Mouse (Mus musculus) neural tube, embryonic 12.5 days (tissue): ENCODE data around the gene Myh6. TPM values are rescaled to one million over a fixed set of nuclear protein-coding genes. Genes with fewer than 3 reads are reported as not detected.
"Not testable (repeated sequence)": the region's sequence is repeated elsewhere in the genome, so short reads cannot be mapped to it uniquely, and the experiment has no call there.

Experiments used
- ATAC-seq: fragments of 200-750 bp; cut with Nextera tagmentation; 2 replicates; pipeline ENCODE4 v1.8.0; 2017; ENCODE audit warnings: low read depth, mild to moderate bottlenecking, moderate TSS enrichment, moderate library complexity; ENCODE audit not compliant: low FRiP score
- H3K27ac ChIP-seq: fragments of 300-500 bp; sonication (generic); 2 replicates; pipeline ENCODE4 v1.5.1; 2016
- H3K27me3 ChIP-seq: fragments of 300-500 bp; sonication (generic); replicated peaks from 2 replicates; pipeline ENCODE4 v1.6.1; 2016; ENCODE audit warnings: mild to moderate bottlenecking
- H3K36me3 ChIP-seq: fragments of 300-500 bp; sonication (generic); 2 replicates; pipeline ENCODE4 v1.6.1; 2016; ENCODE audit warnings: mild to moderate bottlenecking
- H3K4me1 ChIP-seq: fragments of 300-500 bp; sonication (generic); 2 replicates; pipeline ENCODE4 v1.6.1; 2016
- H3K4me2 ChIP-seq: fragments of 300-500 bp; sonication (generic); replicated peaks from 2 replicates; pipeline ENCODE4 v1.6.1; 2016; ENCODE audit warnings: mild to moderate bottlenecking
- H3K4me3 ChIP-seq: fragments of 300-500 bp; sonication (generic); 2 replicates; pipeline ENCODE4 v1.5.1; 2016
- H3K9ac ChIP-seq: fragments of 300-500 bp; sonication (generic); 2 replicates; pipeline ENCODE4 v1.6.1; 2016; ENCODE audit warnings: mild to moderate bottlenecking
- H3K9me3 ChIP-seq: fragments of 300-500 bp; sonication (generic); 2 replicates; pipeline ENCODE4 v1.6.1; 2016; ENCODE audit warnings: mild to moderate bottlenecking
- WGBS: fragments of 180-500 bp; shearing (Covaris S2); methylation state at CpG from one replicate; pipeline ENCODE4 v1.1.7; 2016; 5-methylcytosine and 5-hydroxymethylcytosine counted together
- polyA plus RNA-seq: library from polyadenylated mRNA; unstranded; fragments of >200 nt; fragmentation: Nextera tagmentation; extraction: Ambion mirVana; gene quantifications from 2 replicates; pipeline ENCODE4 v1.2.1, GENCODE M21; 2016

Gene Myh6
- polyA plus RNA-seq, 1 experiment from 2014 or later: 2.9 TPM

DNA sequence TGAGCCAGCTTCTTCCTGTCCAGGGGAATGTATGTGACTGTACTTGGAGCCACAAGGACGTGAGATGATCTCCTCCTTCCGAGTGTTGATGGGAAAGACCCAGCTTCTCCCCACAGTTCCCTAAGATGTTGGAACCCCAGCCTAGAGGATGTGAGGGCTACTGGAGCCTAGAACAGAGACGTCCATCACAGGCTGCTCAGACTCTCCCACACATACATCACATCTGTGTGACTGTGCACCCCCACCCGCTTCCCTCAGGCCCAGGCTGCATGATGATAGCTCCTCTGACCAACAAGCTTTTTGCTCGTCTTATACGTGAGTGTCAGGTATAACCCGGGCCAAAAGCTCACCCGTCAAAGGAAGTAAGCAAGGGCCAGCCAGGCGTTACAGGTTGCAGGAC is 17.9 kb downstream of the Myh6 start:
- Histone ChIP-seq H3K4me2 (no peak overlapping the region), H3K4me3 (no peak overlapping the region), H3K4me1 (no peaks in the 10 kb centered on the region), H3K27me3 (no peaks in the 10 kb centered on the region; the same call in 1 of the 2 replicates), H3K9me3 (no peaks in the 10 kb centered on the region), H3K27ac (no peak overlapping the region), H3K36me3 (no peaks in the 10 kb centered on the region), H3K9ac (no peak overlapping the region)
- no peak for ATAC-seq
- WGBS: 88% methylated on average over 9 of the region's 9 CpGs

DNA sequence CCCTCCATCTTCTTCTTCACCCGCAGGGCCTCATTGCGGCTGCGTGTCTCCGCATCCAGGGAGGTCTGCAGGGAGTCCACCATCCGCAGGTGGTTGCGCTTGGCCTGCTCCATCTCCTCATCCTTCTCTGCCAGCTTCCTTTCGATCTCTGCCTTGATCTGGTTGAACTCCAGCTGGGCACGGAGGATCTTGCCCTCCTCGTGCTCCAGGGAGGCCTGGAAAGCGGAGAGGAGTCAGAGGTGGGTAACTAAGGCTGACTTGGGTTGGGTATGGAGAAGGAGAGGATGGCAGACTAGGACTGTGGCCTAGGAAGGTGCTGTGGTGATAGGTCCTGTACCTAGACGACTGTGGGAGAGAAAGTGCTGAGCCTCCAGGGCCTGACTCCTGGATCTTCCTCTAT is 19.7 kb downstream of the Myh6 start:
- not testable (repeated sequence) for H3K36me3 ChIP-seq, ATAC-seq, H3K27me3 ChIP-seq, H3K9ac ChIP-seq, H3K4me2 ChIP-seq, H3K4me3 ChIP-seq, H3K27ac ChIP-seq, H3K9me3 ChIP-seq, H3K4me1 ChIP-seq
- 90% methylated on average over 11 of the region's 11 CpGs for WGBS

- ATAC-seq: no peak
- H3K36me3 ChIP-seq: no peaks in the 10 kb centered on the region
- H3K9me3 ChIP-seq: no peaks in the 10 kb centered on the region
- no peaks in the 10 kb centered on the region; the same call in 1 of the 2 replicates for H3K27me3 ChIP-seq
- WGBS: 85% methylated on average over 19 of the region's 19 CpGs
- H3K27ac ChIP-seq: no peak overlapping the region
- no peak overlapping the region for H3K9ac ChIP-seq
- no peak overlapping the region for H3K4me3 ChIP-seq
- no peaks in the 10 kb centered on the region for H3K4me1 ChIP-seq
- no peak overlapping the region for H3K4me2 ChIP-seq
These were observed 20.6 kb downstream of the Myh6 start for GRCm38 (mm10) chr14:54945975-54946704.

DNA sequence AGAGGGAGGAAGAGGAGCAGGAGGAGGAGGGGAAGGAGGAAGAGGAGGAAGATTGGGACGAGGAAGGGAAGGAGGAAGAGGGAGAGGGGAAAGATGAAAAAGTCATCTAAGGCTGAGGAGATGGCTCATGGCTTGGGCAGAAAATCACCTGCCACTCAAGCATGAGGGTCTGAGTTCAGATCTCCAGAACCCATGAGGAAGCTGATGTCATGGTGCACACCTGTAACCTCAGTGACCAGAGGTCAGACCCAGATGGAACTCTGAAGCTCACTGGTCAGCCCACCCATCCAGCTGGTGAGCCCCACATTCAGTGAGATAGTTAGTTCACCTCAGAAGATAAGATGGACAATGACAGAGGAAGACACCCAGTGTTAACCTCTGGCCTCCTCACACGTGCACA is 21.8 kb downstream of the Myh6 start:
- H3K4me2 ChIP-seq: no peak overlapping the region
- no peak overlapping the region for H3K4me3 ChIP-seq
- H3K36me3 ChIP-seq: no peaks in the 10 kb centered on the region
- no peak for ATAC-seq
- H3K4me1 ChIP-seq: no peaks in the 10 kb centered on the region
- H3K27ac ChIP-seq: no peak overlapping the region
- H3K9ac ChIP-seq: no peak overlapping the region
- WGBS: 75% methylated on average over 2 of the region's 2 CpGs
- no peaks in the 10 kb centered on the region; the same call in 1 of the 2 replicates for H3K27me3 ChIP-seq
- H3K9me3 ChIP-seq: no peaks in the 10 kb centered on the region

DNA sequence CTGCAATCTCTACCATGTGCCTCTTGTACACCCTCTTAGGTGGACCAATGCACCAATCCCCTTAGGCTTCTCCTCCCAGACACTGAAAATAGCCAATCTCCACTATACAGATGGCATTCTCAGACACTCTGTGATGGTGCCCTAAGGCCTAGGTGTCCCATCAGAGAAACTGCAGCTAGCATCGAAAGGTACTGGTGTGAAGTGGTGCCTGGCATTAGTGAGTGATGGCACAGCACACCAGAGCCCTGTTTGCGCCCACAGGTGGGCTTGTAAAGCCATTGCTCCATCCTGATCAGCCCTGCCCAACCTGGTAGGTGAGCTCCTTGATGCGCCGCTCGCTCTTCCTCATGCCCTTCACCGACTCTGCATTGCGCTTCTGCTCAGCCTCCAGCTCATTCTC is 22.8 kb downstream of the Myh6 start:
- Histone ChIP-seq H3K4me2 (no peak overlapping the region), H3K4me3 (no peak overlapping the region), H3K27me3 (no peaks in the 10 kb centered on the region), H3K27ac (no peak overlapping the region), H3K4me1 (no peaks in the 10 kb centered on the region), H3K9ac (no peak overlapping the region), H3K9me3 (no peaks in the 10 kb centered on the region), H3K36me3 (no peaks in the 10 kb centered on the region)
- no peak for ATAC-seq
- 90% methylated on average over 7 of the region's 7 CpGs for WGBS

GRCm38 (mm10) chr14:54942479-54942878 is 24.2 kb downstream of the Myh6 start:
- 89% methylated on average over 8 of the region's 8 CpGs for WGBS
- no peak overlapping the region for H3K9ac ChIP-seq
- no peak overlapping the region for H3K4me3 ChIP-seq
- H3K27me3 ChIP-seq: no peaks in the 10 kb centered on the region
- H3K36me3 ChIP-seq: no peaks in the 10 kb centered on the region
- no peak overlapping the region for H3K4me2 ChIP-seq
- no peaks in the 10 kb centered on the region for H3K9me3 ChIP-seq
- no peak for ATAC-seq
- H3K4me1 ChIP-seq: no peaks in the 10 kb centered on the region
- no peak overlapping the region for H3K27ac ChIP-seq

GRCm38 (mm10) chr14:54941024-54941978 is 25.4 kb downstream of the Myh6 start:
- H3K4me2 ChIP-seq: no peak overlapping the region
- no peak overlapping the region for H3K4me3 ChIP-seq
- no peak overlapping the region for H3K9ac ChIP-seq
- no peaks in the 10 kb centered on the region for H3K9me3 ChIP-seq
- H3K4me1 ChIP-seq: peaks cover 4% of the 10 kb centered on the region
- H3K36me3 ChIP-seq: no peaks in the 10 kb centered on the region
- WGBS: 69% methylated on average over 13 of the region's 13 CpGs
- no peak overlapping the region for H3K27ac ChIP-seq
- H3K27me3 ChIP-seq: no peaks in the 10 kb centered on the region
- no peak for ATAC-seq

DNA sequence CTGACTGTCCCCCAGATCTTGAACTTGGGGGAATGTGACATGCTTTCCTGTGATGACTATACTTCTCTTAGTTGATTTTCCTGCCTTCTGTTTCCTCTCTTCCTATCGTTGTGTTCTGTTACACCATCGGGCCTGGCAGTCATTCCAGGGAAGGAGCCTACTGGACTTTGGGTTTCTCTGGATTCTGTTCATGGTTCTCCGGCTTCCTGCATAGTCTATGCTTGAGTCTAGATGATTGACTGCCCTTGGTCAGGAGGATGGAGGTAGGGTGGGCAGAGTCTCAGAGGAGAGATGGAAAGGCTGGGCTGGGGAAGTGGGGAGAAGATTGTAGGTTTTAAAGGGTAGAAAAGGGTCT is 26.6 kb downstream of the Myh6 start:
- Histone ChIP-seq H3K27me3 (no peaks in the 10 kb centered on the region), H3K4me1 (peaks cover 10% of the 10 kb centered on the region), H3K9me3 (no peaks in the 10 kb centered on the region), H3K27ac (no peak overlapping the region), H3K4me2 (no peak overlapping the region), H3K4me3 (no peak overlapping the region), H3K9ac (no peak overlapping the region; the same call in 1 of the 2 replicates), H3K36me3 (no peaks in the 10 kb centered on the region)
- ATAC-seq: no peak
- WGBS: 85% methylated on average over 3 of the region's 3 CpGs

DNA sequence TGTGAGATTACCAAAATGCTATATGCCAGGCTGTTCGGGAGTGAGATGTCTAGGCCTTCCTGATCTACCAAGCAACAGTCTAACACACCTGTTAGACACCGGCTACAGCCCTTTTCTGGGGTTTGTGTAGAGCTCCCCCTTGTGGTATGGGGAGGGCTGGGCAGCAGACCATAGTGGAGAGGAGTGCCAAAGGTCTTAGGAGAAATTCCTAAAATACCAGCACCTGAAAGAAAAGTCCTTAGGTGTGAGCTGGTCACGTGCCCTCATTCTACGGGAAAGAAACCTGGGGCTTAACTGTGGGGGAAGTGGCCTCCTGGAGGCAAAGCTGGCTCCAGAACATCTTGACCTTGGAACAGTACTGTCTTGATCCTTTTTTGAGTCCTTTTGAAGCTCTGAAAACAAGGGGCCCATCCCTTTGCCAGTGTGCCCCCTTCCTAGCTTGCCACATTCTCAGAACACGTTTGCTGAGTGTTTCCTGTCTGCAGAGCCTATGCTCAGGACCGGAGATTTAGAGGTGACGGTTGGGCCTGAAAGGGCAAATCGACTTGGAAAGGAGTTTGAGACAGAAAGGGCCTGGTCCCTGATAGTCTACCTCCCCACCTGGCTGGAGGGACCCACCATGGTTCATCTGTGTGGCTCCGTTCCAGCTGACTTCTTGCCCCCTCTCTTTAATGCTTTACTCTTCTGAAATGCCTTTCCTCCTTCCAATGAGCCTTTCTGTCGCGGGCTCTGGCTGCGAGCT is 27.1 kb downstream of the Myh6 start:
- Histone ChIP-seq H3K4me2 (no peak overlapping the region), H3K27ac (no peak overlapping the region), H3K9me3 (no peaks in the 10 kb centered on the region), H3K36me3 (no peaks in the 10 kb centered on the region), H3K4me1 (peaks cover 10% of the 10 kb centered on the region), H3K27me3 (no peaks in the 10 kb centered on the region), H3K9ac (no peak overlapping the region; the same call in 1 of the 2 replicates), H3K4me3 (no peak overlapping the region)
- ATAC-seq: no peak
- 55% methylated on average over 12 of the region's 12 CpGs for WGBS

GRCm38 (mm10) chr14:54938431-54939219 is 28.1 kb downstream of the Myh6 start:
- Histone ChIP-seq H3K4me1 (peaks cover 10% of the 10 kb centered on the region), H3K4me2 (no peak overlapping the region), H3K27ac (no peak overlapping the region), H3K9ac (no peak overlapping the region), H3K9me3 (no peaks in the 10 kb centered on the region), H3K4me3 (no peak overlapping the region), H3K36me3 (no peaks in the 10 kb centered on the region), H3K27me3 (no peaks in the 10 kb centered on the region)
- 82% methylated on average over 15 of the region's 15 CpGs for WGBS
- no peak for ATAC-seq

GRCm38 (mm10) chr14:54937361-54938182 is 29.2 kb downstream of the Myh6 start:
- Histone ChIP-seq H3K27me3 (no peaks in the 10 kb centered on the region), H3K4me3 (no peak overlapping the region), H3K9me3 (no peaks in the 10 kb centered on the region), H3K4me2 (no peak overlapping the region), H3K27ac (no peak overlapping the region), H3K4me1 (peaks cover 16% of the 10 kb centered on the region), H3K9ac (no peak overlapping the region), H3K36me3 (no peaks in the 10 kb centered on the region)
- 88% methylated on average over 16 of the region's 16 CpGs for WGBS
- no peak for ATAC-seq
